Mouse (Mus musculus) thymus, adult 2 months (tissue): Measurements from ENCODE around the gene Gm826.

ENCODE experiments used
- CTCF ChIP-seq: fragments of 200-500 bp; IDR thresholded peaks from 2 replicates; pipeline ENCODE4 v1.5.1; 2012; ENCODE audit warnings: mild to moderate bottlenecking, control low read depth, low read length, moderate library complexity, borderline replicate concordance; ENCODE audit not compliant: control insufficient read depth, poor library complexity, insufficient read depth; ENCODE audit errors: extremely low read depth
- POLR2A ChIP-seq: fragments of 200-500 bp; IDR thresholded peaks from 2 replicates; pipeline ENCODE4 v1.6.1; 2012; ENCODE audit warnings: mild to moderate bottlenecking, low read length, control low read depth, moderate library complexity; ENCODE audit not compliant: control insufficient read depth, poor library complexity, insufficient read depth; ENCODE audit errors: extremely low read depth

DNA sequence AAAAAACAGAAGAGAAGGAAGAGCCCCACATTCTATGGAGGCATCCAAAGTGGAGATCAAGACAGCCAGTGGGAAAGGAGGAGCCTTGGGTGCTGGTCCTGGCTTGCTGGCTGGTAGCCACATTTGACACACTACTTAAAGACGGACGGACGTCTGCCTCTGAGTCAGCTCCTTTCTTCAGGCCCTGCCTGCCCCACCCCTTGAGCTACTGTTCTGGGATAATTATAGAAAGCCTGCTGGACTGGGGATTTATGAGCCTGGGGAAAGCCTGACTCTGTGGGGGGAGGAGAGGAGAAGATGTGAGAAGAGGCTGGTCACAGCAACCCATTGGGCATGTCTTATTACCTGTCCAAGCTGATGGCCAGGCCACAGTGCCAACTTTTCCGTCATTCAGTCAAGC lies 12.1 kb downstream of the Gm826 start:
- TF ChIP-seq CTCF (no peak), POLR2A (no peak)
